Mouse (Mus musculus): Measurements from ENCODE around the gene Mlxipl.

GRCm38 (mm10) chr5:135172986-135173385 is 83.3 kb downstream of the Mlxipl start:
- TF ChIP-seq GATA1 (IDR thresholded peaks at IDR 0.05; ENCODE audit: borderline replicate concordance, low read length): no peak
- no peak for TF ChIP-seq CTCF (IDR thresholded peaks at IDR 0.05; ENCODE audit: low read depth, low read length)
- TF ChIP-seq POLR2AphosphoS5 (IDR thresholded peaks at IDR 0.05; ENCODE audit: insufficient replicate concordance, low read depth, low read length): no peak
- TF ChIP-seq GATA2 (IDR thresholded peaks at IDR 0.05; ENCODE audit: borderline replicate concordance, low read depth, low read length): no peak
- no peak for TF ChIP-seq TAL1 (conservative IDR thresholded peaks at IDR 0.05; ENCODE audit: low read depth, low read length)
